Mouse (Mus musculus) myocyte (in vitro differentiated cells): ENCODE measurements at regions not wholly inside any gene's neighbourhood (a gene's known extent, or its start where the extent isn't known, plus 50 kb on each side); places are given as distances from the start of the nearest gene placed in this dataset.

ENCODE experiments used
- CEBPB ChIP-seq: IDR thresholded peaks from 2 replicates; pipeline ENCODE4 v1.6.1; 2011; ENCODE audit warnings: mild to moderate bottlenecking, moderate library complexity; ENCODE audit not compliant: poor library complexity, insufficient read depth, severe bottlenecking
- E2F4 ChIP-seq: IDR thresholded peaks from one replicate; pipeline ENCODE4 v1.6.1; 2011; ENCODE audit warnings: mild to moderate bottlenecking, control low read depth, moderate library complexity; ENCODE audit not compliant: insufficient read depth
- MAX ChIP-seq: IDR thresholded peaks from one replicate; pipeline ENCODE4 v1.6.1; 2011; ENCODE audit warnings: low read depth, mild to moderate bottlenecking, control low read depth
- MYOG ChIP-seq, 3 experiments: IDR thresholded peaks; one replicate each; pipeline ENCODE4 v1.6.1; 2011; ENCODE audit warnings: control low read depth in 2 of 3, low read depth in 2 of 3, mild to moderate bottlenecking in 2 of 3; ENCODE audit not compliant: insufficient read length in 2 of 3, control insufficient read depth in 1 of 3, insufficient read depth in 1 of 3
- POLR2A ChIP-seq: IDR thresholded peaks from one replicate; pipeline ENCODE4 v1.6.1; 2011; ENCODE audit warnings: low read depth, mild to moderate bottlenecking, control low read depth, moderate library complexity; ENCODE audit not compliant: insufficient read length
- POLR2AphosphoS2 ChIP-seq: IDR thresholded peaks from one replicate; pipeline ENCODE4 v1.6.1; 2011; ENCODE audit warnings: low read depth, control low read depth; ENCODE audit not compliant: insufficient read length
- TCF3 ChIP-seq: IDR thresholded peaks from one replicate; pipeline ENCODE4 v1.6.1; 2011; ENCODE audit warnings: low read depth, control low read depth; ENCODE audit not compliant: insufficient read length

- no peak for TF ChIP-seq MYOG (IDR thresholded peaks at IDR 0.05; ENCODE audit: control insufficient read depth in 1 of 3, insufficient read depth in 1 of 3, insufficient read length in 2 of 3, low read depth in 2 of 3)
- TF ChIP-seq POLR2A, result no peak
- TF ChIP-seq POLR2AphosphoS2, result no peak
- no peak for TF ChIP-seq E2F4
- TF ChIP-seq MAX, result no peak
- no peak for TF ChIP-seq CEBPB
- no peak for TF ChIP-seq TCF3
Measured at GRCm38 (mm10) chr15:96096438-96096837, 190.9 kb upstream of the Arid2 start.
